Mouse (Mus musculus): ENCODE results near the gene Gm20834.
"Not testable (repeated sequence)": the region's sequence is repeated elsewhere in the genome, so short reads cannot be mapped to it uniquely, and the experiment has no call there.

Gm20834 gene

DNA sequence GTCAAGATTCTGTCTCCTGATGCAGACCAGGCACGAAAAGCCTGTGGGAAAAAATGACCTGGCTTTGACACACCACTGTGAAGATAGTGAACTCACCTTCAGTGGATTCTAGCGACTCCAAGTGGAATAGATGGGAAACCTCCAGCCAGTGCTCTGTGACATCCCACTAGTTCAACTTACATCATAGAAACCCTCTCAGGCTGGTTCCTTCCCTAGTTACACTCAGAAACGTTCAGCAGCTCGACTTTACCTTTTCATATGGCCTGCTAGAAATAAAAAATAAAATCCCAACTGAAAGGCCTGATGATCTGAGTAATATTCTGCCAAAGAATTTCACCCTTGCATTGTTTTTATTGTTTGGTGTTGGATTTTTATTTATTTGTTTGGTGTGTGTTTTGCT lies at the start of gene Gm20834:
Gm20834 (minus strand) TSS at position 101 of the 400 bp plus-strand sequence.
- not testable (repeated sequence) for DNase-seq
